Mouse (Mus musculus): ENCODE results near the gene Pkig.
"Not testable (repeated sequence)": the region's sequence is repeated elsewhere in the genome, so short reads cannot be mapped to it uniquely, and the experiment has no call there.

Pkig gene

DNA sequence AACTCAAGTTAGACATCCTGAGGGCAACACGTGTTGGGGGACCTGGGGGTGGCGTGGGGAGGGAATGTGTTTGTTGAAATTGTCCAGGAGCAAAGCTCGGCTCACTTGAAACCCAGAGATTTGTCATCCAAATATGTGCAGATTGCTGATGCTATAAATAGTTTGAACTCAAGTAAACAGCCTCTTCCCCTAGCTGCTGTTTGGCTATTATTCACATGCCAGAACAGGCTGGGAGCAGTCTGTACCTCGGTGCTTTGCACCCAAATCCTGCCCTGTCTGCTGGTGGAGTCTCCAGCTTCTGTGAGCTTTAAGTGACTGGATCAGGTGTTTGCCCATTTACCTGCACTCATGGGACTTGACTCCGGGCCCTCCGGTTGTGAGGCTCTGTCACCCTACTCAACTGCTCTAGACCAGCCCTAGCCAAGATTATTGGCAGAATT, 27.6 kb downstream of the Pkig start:
- H3K36me3 ChIP-seq (ENCODE audit: control insufficient read depth, insufficient read depth, low read length, poor library complexity, severe bottlenecking) = 0 out of 2 replicates have a peak, but pooled peaks cover 2% of the 10 kb centered on the region
- no peak for DNase-seq (ENCODE audit: low read depth, low spot score)
- no peaks in the 10 kb centered on the region for H3K27me3 ChIP-seq (ENCODE audit: control insufficient read depth, insufficient read depth, low read length, poor library complexity, severe bottlenecking)

DNA sequence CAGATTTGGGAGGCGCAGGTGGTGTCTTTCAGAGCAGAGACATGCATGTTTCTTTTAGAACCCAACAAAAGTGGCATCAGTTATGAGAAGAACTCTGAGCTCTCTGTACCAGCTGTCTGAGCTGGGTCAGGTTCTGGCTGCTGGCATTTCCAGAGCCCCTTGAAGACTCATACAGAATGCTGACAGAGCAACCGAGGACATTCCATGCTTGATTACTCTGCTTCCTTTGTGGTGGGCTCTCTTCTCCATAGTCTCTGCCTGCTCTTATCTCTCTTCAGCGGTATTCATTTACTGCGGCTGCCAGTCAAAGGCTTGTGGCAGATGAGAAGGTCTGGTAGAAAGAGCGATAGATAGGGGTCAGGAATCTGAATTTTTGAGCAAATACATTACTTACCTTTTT, 28.0 kb downstream of the Pkig start:
- H3K27me3 ChIP-seq (ENCODE audit: control insufficient read depth, insufficient read depth, low read length, poor library complexity, severe bottlenecking) = no peaks in the 10 kb centered on the region
- H3K36me3 ChIP-seq (ENCODE audit: control insufficient read depth, insufficient read depth, low read length, poor library complexity, severe bottlenecking) = 0 out of 2 replicates have a peak, but pooled peaks cover 2% of the 10 kb centered on the region
- DNase-seq (ENCODE audit: low read depth, low spot score) = no peak

DNA sequence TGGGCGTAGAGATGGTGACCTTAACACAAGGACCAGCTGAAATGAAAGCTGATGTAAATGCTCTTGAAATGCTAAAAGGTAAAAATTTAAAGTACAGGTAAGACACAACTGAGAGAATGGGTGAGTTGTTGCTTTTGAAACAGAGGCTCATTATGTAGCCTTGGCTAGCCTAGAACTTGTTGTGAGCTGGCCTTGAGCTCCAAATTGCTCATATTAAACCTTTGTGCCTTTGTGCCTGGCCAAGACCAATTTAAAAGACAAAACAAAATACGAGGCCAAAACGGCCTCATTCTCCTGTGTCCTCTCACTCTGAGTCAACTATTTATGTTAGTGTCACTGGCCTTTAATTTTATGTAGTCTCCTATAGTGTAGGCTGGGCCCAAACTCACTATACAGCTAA, 28.7 kb downstream of the Pkig start:
- no peaks in the 10 kb centered on the region for H3K27me3 ChIP-seq (ENCODE audit: control insufficient read depth, insufficient read depth, low read length, poor library complexity, severe bottlenecking)
- no peak for DNase-seq (ENCODE audit: low read depth, low spot score)
- H3K36me3 ChIP-seq (ENCODE audit: control insufficient read depth, insufficient read depth, low read length, poor library complexity, severe bottlenecking) = 0 out of 2 replicates have a peak, but pooled peaks cover 2% of the 10 kb centered on the region

DNA sequence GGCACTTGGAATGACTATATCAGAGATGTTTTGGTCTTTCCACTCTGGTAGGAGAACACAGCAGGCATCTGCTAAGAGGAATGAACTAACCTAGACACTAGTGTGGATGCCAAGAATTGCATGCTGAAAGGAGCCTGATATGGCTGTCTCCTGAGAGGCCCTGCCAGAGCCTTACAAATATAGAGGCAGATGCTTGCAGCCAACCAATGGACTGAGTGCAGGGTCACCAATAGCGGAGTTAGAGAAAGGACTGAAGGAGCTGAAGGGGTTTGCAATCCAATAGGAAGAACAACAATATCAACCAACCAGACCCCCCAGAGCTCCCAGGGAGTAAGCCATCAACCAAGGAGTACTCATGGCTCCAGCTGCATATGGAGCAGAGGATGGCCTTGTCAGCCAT, 30.2 kb downstream of the Pkig start:
- H3K27me3 ChIP-seq (ENCODE audit: control insufficient read depth, insufficient read depth, low read length, poor library complexity, severe bottlenecking); DNase-seq (ENCODE audit: low read depth, low spot score); H3K36me3 ChIP-seq (ENCODE audit: control insufficient read depth, insufficient read depth, low read length, poor library complexity, severe bottlenecking): not testable (repeated sequence)

DNA sequence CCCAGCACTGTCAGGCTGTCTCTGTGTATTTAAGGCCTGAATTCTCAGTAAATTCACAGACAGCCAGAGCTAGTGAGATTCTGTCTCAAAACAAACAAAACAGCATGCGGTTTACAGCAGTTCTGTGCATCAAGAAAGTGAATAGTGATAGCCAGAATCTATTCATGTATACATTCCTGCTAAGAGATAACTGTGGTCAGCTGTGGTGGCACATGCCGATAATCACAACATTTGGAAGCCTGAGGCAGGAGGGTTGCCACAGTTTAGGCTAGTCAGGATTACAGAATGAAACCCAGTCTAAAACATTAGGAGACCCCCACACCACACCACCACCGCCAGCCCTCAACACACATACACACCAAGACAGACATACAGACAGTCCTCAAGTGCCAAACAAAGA, 31.6 kb downstream of the Pkig start:
- 0 out of 2 replicates have a peak, but pooled peaks cover 2% of the 10 kb centered on the region for H3K36me3 ChIP-seq (ENCODE audit: control insufficient read depth, insufficient read depth, low read length, poor library complexity, severe bottlenecking)
- H3K27me3 ChIP-seq (ENCODE audit: control insufficient read depth, insufficient read depth, low read length, poor library complexity, severe bottlenecking) = no peaks in the 10 kb centered on the region
- DNase-seq (ENCODE audit: low read depth, low spot score) = no peak

DNA sequence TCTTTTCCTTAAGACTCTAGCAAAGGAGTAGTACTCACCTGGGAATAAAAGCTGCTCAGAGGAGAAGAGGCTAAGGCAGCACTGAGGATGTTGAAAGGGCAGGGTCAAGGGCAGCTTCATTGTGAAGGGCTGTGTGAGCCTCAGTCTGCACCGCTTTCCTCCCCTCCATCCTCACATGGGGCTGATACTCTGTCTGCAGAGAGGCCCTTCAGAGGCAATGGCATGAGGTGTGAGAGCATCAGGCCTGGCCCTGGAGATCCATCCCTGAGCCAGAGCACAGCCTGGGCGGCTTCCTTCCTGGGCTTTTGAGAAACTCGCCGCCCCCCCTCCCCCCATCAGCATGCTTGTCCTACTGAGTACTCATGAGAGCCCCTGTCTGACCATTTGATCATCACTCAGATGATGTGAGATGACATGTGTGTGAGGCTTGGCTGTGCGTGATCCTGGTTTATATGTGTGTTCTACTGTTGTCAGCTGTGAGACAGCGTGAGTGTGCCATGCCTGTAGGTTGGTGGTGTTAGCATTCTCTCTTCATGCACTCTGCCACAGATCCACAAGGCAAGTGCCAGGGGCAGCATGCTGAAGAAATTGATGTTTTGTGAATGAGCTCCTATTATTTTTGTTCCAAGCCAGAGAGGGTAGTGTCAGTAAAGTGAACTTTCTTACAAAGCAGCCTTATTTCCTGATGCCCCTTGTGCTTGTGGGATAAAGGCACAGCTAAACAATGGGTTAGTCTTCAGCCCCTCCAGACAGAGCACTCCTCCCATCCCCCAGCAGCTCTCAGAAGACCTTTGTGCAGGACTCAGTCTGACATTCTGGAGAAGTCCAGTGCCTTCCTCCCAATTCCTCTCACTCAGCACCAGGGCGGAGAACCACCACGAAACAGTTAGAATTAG, 32.5 kb downstream of the Pkig start:
- H3K27me3 ChIP-seq (ENCODE audit: control insufficient read depth, insufficient read depth, low read length, poor library complexity, severe bottlenecking) = no peaks in the 10 kb centered on the region
- DNase-seq (ENCODE audit: low read depth, low spot score) = no peak
- 0 out of 2 replicates have a peak, but pooled peaks cover 2% of the 10 kb centered on the region for H3K36me3 ChIP-seq (ENCODE audit: control insufficient read depth, insufficient read depth, low read length, poor library complexity, severe bottlenecking)

DNA sequence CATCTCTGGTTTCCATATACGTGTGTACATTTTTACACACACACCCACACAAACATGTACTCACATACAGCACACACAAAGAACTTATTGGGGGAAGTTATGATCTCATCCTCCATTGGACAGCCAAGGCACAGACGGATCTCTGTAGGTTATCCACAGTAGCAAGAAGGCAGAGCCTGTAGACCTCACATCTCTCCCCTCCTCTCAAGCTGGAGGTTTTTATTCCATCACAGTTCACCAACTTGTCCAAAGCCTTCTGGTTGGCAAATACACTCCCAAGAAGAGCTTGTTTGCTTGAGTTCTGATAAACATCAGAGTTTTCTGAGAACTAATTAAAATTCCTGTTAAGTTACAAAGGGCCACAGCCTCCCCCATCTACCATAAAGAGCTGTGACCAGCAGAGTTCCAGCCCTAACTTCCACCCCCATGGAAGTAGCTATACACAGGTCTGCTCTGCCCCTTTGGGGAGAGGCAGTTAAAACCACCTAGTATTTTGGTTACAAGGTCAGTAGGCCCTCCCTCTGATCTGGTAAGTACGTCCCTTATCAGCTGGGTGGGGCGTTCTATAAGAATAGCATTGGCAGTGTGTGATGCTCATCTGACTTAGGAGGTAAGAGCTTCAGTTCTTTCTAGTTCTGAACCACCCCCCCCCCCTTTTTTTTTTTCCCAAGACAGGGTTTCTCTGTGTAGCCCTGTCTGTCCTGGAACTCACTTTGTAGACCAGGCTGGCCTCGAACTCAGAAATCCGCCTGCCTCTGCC, 33.8 kb downstream of the Pkig start:
- no peak for DNase-seq (ENCODE audit: low read depth, low spot score)

DNA sequence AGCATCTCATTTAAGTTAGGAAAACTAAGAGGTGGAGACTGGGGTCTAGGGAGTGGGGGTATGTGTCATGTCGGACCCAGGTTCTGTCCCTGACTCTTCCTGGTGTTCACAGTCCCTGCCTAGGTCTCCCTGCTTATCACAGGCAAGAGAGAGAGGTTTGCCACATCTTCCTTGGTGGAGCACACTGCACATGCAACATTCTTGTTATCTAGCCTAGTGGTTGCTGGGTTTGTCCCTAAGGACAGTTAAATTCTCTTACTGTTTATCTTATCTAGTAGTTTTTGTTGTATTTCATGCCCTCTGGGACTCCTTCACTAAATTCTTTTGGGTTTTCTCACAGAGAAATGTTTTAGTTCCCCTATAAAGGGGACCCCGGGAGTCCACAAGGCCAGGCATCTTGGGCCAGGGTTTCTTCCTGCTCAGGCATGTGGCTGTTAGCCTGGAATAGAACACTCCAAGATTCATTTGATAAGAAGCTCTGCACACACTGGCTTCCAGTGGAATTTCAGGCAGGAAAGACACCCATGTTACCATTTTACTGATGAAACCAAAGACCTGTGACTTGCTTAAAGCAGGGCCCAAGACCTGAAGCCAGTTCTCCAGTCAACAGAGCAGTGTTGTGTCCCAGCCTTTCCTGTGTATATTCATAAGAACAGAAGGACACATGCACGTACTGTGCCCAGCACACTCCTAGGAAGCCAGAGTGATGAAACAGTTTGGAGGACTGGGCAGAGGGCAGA, 34.9 kb downstream of the Pkig start:
- Histone ChIP-seq H3K36me3 (ENCODE audit: control insufficient read depth, insufficient read depth, low read length, poor library complexity, severe bottlenecking) (0 out of 2 replicates have a peak, but pooled peaks cover 2% of the 10 kb centered on the region), H3K27me3 (ENCODE audit: control insufficient read depth, insufficient read depth, low read length, poor library complexity, severe bottlenecking) (no peaks in the 10 kb centered on the region)
- DNase-seq (ENCODE audit: low read depth, low spot score) = no peak

More for the DNA sequence above, 33.8 kb downstream of the Pkig start:
- H3K27me3 ChIP-seq (ENCODE audit: control insufficient read depth, insufficient read depth, low read length, poor library complexity, severe bottlenecking) = no peaks in the 10 kb centered on the region
- 0 out of 2 replicates have a peak, but pooled peaks cover 2% of the 10 kb centered on the region for H3K36me3 ChIP-seq (ENCODE audit: control insufficient read depth, insufficient read depth, low read length, poor library complexity, severe bottlenecking)

DNA sequence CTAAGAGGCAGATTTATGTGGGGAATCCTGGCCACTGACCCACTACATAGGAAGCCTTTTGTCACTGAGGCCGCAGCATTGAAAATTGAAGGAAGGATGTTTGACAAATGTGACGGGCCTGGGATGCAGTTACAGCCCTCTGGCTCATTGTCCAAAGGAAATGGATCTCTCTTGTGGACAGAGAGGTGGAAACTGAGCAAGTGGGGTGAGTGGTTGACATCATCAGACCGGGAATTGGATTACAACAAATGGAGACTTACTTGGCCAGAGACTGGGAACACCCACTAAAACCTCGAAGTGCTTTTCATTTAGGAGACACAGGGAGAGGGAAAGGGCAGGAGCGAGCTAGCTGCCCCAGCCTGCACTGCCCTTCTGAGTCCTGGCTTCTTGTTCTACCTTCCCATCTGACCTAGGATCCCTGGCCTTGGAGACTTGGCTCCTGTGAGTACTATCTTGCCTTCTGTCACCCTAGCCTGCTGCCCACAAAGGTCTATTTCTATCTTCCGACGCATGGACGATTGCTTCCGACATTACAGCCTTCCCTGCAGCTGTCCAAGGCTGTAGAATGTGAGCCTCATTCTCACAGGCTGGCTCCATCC, 35.6 kb downstream of the Pkig start:
- DNase-seq (ENCODE audit: low read depth, low spot score) = no peak
- no peaks in the 10 kb centered on the region for H3K27me3 ChIP-seq (ENCODE audit: control insufficient read depth, insufficient read depth, low read length, poor library complexity, severe bottlenecking)

DNA sequence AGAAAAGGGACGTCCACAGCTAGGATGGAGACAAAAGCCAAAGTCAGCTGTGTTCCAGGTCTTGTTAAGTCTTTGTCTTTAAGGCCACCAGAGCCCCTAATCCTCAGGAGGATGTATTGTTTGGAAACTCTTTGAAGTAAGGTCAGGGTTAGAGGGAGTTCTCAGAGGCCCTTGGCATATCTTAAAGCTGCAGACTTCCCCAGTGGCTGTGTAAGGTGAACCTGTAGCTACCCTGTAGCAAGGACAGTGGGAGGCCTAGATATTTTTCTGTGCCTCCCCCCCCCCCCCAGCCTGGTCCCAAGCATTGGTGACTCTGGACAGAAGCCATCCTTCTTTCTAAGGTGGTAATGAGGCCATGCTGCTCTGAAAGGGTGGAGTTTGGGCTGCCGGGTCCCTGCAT, 38.6 kb downstream of the Pkig start:
- no peaks in the 10 kb centered on the region for H3K36me3 ChIP-seq (ENCODE audit: control insufficient read depth, insufficient read depth, low read length, poor library complexity, severe bottlenecking)
- DNase-seq (ENCODE audit: low read depth, low spot score) = no peak
- H3K27me3 ChIP-seq (ENCODE audit: control insufficient read depth, insufficient read depth, low read length, poor library complexity, severe bottlenecking) = no peaks in the 10 kb centered on the region

More for the DNA sequence above, 35.6 kb downstream of the Pkig start:
- no peaks in the 10 kb centered on the region for H3K36me3 ChIP-seq (ENCODE audit: control insufficient read depth, insufficient read depth, low read length, poor library complexity, severe bottlenecking)

DNA sequence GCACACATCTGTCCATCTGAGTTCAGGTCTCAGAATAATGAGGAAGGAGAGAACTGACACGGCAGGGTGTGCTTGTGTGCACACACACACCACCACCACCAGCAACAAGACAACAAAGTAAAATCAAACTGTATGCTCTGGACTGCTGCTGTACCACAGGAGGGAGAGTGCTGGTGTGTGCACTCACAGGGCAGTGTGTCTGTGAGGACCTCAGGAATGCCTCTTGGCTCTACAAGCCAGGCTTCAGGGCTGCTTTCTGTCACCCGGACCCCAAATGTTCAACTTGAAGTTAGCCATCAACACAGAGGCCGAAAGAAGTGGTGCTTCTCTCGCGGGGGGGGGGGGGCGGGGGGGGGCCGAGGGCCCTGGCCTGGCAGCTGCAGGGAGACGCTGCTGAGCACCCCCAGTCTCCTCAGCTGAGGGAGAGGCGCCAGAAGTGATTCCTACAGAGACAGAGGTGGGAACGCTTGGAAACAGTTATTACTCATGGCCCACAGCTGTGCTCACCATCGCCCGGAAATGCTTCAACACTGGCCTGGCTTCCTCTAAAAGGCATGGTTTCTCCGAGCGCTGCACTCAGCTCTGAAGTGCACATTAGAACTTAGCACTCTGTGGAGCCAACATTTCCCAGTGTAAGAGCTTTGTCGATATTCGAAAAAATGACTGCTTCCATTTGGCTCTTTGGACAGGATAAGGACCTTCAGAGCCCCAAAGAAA, 39.7 kb downstream of the Pkig start:
- peak; percentile 50 for DNase-seq (ENCODE audit: low read depth, low spot score)
- Histone ChIP-seq H3K36me3 (ENCODE audit: control insufficient read depth, insufficient read depth, low read length, poor library complexity, severe bottlenecking) (no peaks in the 10 kb centered on the region), H3K27me3 (ENCODE audit: control insufficient read depth, insufficient read depth, low read length, poor library complexity, severe bottlenecking) (no peaks in the 10 kb centered on the region)

DNA sequence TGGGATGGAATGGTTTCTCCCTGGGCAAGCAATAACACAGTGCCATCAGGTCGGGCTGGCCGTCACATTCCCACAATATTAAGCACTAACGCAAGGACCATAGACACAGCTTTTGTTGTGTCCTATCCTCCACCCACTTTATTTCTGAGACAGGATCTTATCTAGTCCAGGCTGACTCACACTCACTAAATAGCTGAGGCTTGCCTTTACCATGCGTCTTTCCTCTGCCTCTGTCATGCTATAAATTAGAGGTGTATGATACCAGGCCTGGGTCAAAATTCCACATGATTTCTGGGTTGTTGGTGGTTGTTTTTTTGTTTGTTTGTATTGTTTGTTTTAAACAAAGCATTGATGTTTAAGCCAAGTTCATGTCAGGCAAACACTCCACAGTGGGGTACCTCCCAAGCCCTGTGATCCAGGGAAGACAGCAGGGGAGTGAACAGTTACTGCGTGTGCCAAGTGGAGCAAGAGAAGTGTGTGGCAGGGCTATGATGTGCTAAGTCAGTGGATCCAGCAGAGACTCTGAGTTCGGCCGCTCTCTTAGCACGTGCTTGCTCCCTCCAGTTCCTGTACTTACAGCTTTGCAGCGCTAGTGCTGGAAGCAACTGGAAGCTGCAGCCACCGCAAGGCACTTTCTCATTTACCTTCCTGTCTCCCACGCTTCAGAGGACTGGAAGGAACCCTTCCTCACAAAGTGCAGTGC, 41.0 kb downstream of the Pkig start:
- no peaks in the 10 kb centered on the region for H3K27me3 ChIP-seq (ENCODE audit: control insufficient read depth, insufficient read depth, low read length, poor library complexity, severe bottlenecking)
- DNase-seq (ENCODE audit: low read depth, low spot score) = no peak
- peaks cover 2% of the 10 kb centered on the region for H3K36me3 ChIP-seq (ENCODE audit: control insufficient read depth, insufficient read depth, low read length, poor library complexity, severe bottlenecking)

DNA sequence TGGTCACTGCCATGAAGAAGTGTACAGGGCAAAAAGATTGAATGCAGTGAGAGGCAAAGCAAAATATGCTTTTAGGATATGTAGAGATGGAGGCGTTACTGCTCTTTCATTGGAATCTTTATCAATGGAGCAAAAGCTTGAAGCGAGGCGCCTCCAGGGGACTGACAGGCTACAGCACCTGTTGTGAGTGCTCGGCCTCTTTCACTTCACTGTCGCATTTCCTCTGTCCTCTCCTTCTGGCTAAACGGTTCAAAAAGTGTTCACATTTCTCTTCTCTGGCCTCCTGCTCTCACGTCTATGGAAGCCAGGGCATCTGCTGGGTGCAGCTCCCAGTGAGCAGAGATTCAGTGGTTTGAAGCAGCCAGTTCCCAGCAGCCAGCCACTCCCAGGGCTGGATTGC, 44.2 kb downstream of the Pkig start:
- Histone ChIP-seq H3K27me3 (ENCODE audit: control insufficient read depth, insufficient read depth, low read length, poor library complexity, severe bottlenecking) (no peaks in the 10 kb centered on the region), H3K36me3 (ENCODE audit: control insufficient read depth, insufficient read depth, low read length, poor library complexity, severe bottlenecking) (peaks cover 8% of the 10 kb centered on the region)
- peak; percentile 56 for DNase-seq (ENCODE audit: low read depth, low spot score)
